Mouse (Mus musculus) C2C12 (cell line): ENCODE measurements around the gene Gadd45a.

Experiments used
- CEBPB ChIP-seq: IDR thresholded peaks from one replicate; pipeline ENCODE4 v1.6.1; 2011; ENCODE audit warnings: low read depth, mild to moderate bottlenecking, control low read depth, moderate library complexity
- CTCF ChIP-seq: IDR thresholded peaks from one replicate; pipeline ENCODE4 v1.5.1; 2011; ENCODE audit not compliant: control insufficient read depth, insufficient read depth, insufficient read length
- MAX ChIP-seq: IDR thresholded peaks from one replicate; pipeline ENCODE4 v1.6.1; 2011; ENCODE audit warnings: mild to moderate bottlenecking, control low read depth
- MYOD1 ChIP-seq: IDR thresholded peaks from one replicate; pipeline ENCODE4 v1.6.1; 2011; ENCODE audit warnings: low read depth; ENCODE audit not compliant: control insufficient read depth, insufficient read length
- MYOG ChIP-seq: IDR thresholded peaks from one replicate; pipeline ENCODE4 v1.6.1; 2011; ENCODE audit not compliant: control insufficient read depth, insufficient read length; ENCODE audit errors: extremely low read depth
- USF1 ChIP-seq: IDR thresholded peaks from one replicate; pipeline ENCODE4 v1.6.1; 2011; ENCODE audit warnings: low read depth, mild to moderate bottlenecking, control low read depth, moderate library complexity

- TF ChIP-seq CTCF, result no peak
- TF ChIP-seq CEBPB, result peak; percentile 81
- TF ChIP-seq USF1, result no peak
- no peak for TF ChIP-seq MYOD1
- no peak for TF ChIP-seq MYOG
- no peak for TF ChIP-seq MAX
Observed at GRCm38 (mm10) chr6:67069219-67069762, 32.0 kb upstream of the Gadd45a start.
